Mouse (Mus musculus) heart, adult 2 months (tissue): Measurements from ENCODE around the gene Olfr111.

Experiments used
- CTCF ChIP-seq: fragments of 200-600 bp; IDR thresholded peaks from 2 replicates; pipeline ENCODE4 v1.8.1; 2022; ENCODE audit warnings: antibody characterized with exemption, mild to moderate bottlenecking, moderate library complexity
- EP300 ChIP-seq: fragments of 200-500 bp; IDR thresholded peaks from 2 replicates; pipeline ENCODE4 v1.6.1; 2011; ENCODE audit warnings: low read depth, low read length, control low read depth; ENCODE audit not compliant: insufficient read depth
- POLR2A ChIP-seq: fragments of 200-500 bp; IDR thresholded peaks from 2 replicates; pipeline ENCODE4 v1.6.1; 2011; ENCODE audit warnings: mild to moderate bottlenecking, low read depth, low read length, control low read depth; ENCODE audit not compliant: insufficient read depth

GRCm38 (mm10) chr17:37535173-37535572, 27.3 kb downstream of the Olfr111 start:
- TF ChIP-seq POLR2A: no peak
- TF ChIP-seq CTCF: no peak
- TF ChIP-seq EP300: no peak
